Mouse (Mus musculus) gastrocnemius, adult 2 months (tissue): ENCODE measurements at regions not wholly inside any gene's neighbourhood (a gene's known extent, or its start where the extent isn't known, plus 50 kb on each side); places are given as distances from the start of the nearest gene placed in this dataset.

Source experiments
- DNase-seq: peaks from one replicate; pipeline ENCODE4 v3.0.0; 2022
- H3K27ac ChIP-seq: fragments of 200-600 bp; 2 replicates; pipeline ENCODE4 v1.8.1; 2022; ENCODE audit warnings: mild to moderate bottlenecking
- H3K4me3 ChIP-seq: fragments of 200-600 bp; 2 replicates; pipeline ENCODE4 v1.8.1; 2022; ENCODE audit warnings: mild to moderate bottlenecking, moderate library complexity
- CTCF ChIP-seq: fragments of 200-600 bp; IDR thresholded peaks from 2 replicates; pipeline ENCODE4 v1.8.1; 2022; ENCODE audit warnings: antibody characterized with exemption, mild to moderate bottlenecking, moderate library complexity
- intact Hi-C: fragments of 180-260 bp; cut with DNase I; formaldehyde crosslinking; loops from one replicate; pipeline ENCODE4 v1.15.1; 2025

DNA sequence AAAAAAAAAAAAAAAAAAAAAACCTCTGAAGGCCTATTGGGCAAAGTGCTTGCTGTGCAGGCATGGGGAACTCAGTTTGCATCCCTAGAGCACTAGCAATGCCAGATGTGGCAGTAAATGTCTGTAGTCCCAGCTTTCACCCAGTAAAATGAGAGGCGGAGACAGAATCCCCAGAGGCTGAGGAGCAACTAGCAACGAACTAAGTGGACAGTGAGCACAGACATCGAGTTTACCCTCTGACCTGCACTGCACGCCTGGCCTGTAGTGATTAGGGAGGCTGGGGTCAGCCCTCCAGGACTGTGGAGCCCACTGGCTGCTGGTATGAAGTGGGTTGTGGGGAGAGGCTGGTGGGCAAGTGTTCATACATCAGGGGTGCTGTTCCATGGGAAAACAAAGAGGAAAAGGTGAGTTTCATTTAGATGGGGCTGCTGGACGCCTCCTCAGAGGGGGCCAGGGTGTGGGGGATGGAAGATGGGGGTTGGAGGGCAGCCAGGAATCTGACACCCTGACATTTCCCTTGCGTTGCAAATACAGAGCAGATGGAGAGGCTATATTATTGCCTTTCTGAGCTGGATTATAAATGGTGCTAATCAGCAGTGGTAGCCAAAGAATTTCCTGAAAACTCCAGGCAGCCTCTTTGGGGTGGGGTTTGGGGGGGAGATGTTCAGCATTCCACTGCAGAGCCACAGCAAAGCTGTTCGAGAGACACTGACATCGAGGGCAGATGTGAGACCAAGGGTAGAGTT lies 109.0 kb downstream of the Nxnl2 start:
- Histone ChIP-seq H3K4me3 (no peak overlapping the region), H3K27ac (no peak overlapping the region)
- no peak for DNase-seq
- intact Hi-C loops: no loop called here
- TF ChIP-seq CTCF: no peak

DNA sequence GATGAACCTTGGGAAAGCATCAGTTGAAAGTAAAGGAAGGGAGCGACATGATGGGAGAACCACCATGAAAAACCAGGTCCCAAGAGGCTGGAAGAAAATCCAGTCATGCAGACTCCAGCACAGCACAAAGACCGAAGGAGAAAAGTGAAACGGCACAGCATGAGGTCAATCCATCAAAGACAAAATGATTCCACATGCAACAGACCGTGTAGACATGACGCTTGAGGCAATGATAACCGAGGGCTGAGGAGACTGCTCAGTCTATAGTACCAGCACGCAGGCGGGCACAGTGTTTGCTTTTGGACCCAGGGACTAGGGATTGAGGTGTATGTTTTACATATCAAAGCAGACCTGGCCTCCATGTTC lies 109.5 kb downstream of the Nxnl2 start:
- no peak overlapping the region for H3K27ac ChIP-seq
- TF ChIP-seq CTCF: no peak
- intact Hi-C loops: no loop called here
- DNase-seq: no peak
- H3K4me3 ChIP-seq: no peak overlapping the region

GRCm38 (mm10) chr13:51284679-51285078 lies 113.9 kb downstream of the Nxnl2 start:
- intact Hi-C loops: no loop called here
- TF ChIP-seq CTCF: no peak
- no peak overlapping the region for H3K4me3 ChIP-seq
- DNase-seq: no peak
- H3K27ac ChIP-seq: no peak overlapping the region

DNA sequence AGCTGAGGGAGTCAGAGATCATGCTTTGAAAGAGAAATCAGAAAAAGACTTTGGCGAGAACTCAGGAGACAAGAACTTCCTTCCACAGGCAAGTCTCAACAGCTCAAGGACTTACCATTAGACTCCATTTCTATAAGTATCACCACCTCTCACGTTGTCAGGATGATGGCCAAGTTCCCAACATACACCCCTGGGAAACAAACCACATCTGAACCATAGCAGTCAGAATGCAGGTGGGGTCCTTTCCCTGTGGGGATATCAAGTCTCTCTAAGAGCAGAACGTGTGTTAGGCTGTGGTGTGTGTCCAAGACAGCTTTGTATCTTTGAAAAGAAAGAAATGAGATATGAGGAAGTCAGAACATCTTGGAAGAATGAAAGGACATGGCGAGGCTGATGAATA lies 118.6 kb downstream of the Nxnl2 start:
- intact Hi-C loops: no loop called here
- Histone ChIP-seq H3K27ac (0 out of 2 replicates have a peak overlapping the region, but pooled peaks have one; percentile 16), H3K4me3 (no peak overlapping the region)
- no peak for DNase-seq
- TF ChIP-seq CTCF: no peak

GRCm38 (mm10) chr13:51290021-51290424 lies 118.4 kb upstream of the S1pr3 start:
- Histone ChIP-seq H3K27ac (no peak overlapping the region), H3K4me3 (no peak overlapping the region)
- TF ChIP-seq CTCF: no peak
- intact Hi-C loops: no loop called here
- no peak for DNase-seq

- DNase-seq: no peak
- Histone ChIP-seq H3K27ac (no peak overlapping the region), H3K4me3 (no peak overlapping the region)
- no peak for TF ChIP-seq CTCF
- intact Hi-C loops: no loop called here
Observed at GRCm38 (mm10) chr13:51290926-51291325, 117.5 kb upstream of the S1pr3 start.

DNA sequence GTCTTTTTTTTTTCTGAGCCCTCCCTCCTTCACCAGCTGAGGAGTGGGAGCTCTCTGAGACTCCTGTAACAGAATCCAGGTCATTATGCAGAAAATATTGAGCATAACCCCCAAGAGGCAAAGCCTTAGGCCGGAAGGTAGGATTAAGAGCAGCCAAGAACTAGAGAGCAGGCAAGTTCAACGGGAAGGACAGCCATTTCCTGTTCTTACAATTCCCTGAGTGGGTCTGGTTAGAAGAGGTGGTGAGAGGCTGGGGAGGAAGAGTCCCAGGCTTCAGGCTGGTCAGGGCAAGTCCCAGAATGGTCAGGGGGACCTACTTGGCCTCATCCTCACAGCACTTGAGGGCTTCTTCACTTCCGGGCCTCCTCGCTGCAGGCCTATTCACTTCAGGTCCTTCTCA lies 115.4 kb upstream of the S1pr3 start:
- intact Hi-C loops: no loop called here
- H3K4me3 ChIP-seq: no peak overlapping the region
- TF ChIP-seq CTCF: no peak
- no peak overlapping the region for H3K27ac ChIP-seq
- no peak for DNase-seq

DNA sequence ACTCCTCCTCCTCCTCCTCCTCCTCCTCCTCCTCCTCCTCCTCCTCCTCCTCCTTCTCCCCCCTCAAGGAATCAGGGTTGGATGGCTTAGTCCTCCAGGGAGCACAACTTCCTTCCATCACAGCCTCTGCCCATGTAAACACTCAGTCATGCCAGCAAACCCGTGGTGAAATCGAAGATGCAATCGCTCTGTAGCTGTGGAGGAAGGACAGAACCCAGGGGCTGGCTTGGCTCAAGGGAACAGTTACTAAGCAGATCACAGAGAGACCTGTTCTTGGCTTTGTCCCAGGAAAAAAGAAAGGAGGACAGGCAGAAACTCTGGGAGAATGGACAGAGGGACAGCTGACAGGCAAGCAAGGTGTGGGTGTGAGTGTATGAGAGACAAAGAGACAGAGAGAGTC lies 112.6 kb upstream of the S1pr3 start:
- DNase-seq: no peak
- Histone ChIP-seq H3K27ac (no peak overlapping the region), H3K4me3 (no peak overlapping the region)
- no peak for TF ChIP-seq CTCF
- intact Hi-C loops: no loop called here

DNA sequence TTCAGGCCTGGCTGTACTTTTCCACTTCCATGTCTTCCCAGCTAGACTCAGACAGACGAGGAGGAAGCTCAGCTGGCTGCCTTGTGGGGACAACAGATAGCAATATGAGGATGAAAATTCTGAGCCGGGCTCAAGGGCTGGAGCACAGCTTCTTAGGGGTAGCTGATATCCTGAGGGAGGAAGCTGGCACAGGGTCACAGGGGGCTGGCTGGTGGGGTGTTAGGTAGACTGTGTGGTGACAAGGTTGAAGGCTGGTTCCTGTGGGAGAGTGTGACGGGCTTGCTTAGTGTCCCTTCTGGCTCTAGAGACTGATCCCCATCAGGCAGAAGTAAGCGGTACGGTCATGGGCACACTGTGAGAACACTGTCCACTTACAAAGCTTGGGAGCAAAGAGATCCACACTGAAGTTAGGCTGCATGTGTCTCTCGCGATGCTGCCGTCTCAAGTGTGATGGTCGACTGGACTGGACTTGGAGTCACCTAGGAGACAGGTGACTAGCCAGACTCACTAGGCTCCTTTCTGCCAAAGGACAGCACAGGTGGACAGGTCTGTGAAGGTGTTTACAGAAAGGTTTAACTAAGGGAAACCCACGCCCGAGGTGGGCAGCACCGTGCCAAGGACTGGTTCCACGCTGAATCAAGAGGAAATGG lies 111.1 kb upstream of the S1pr3 start:
- no peak overlapping the region for H3K4me3 ChIP-seq
- no peak for DNase-seq
- no peak overlapping the region for H3K27ac ChIP-seq
- intact Hi-C loops: no loop called here
- TF ChIP-seq CTCF: no peak

DNA sequence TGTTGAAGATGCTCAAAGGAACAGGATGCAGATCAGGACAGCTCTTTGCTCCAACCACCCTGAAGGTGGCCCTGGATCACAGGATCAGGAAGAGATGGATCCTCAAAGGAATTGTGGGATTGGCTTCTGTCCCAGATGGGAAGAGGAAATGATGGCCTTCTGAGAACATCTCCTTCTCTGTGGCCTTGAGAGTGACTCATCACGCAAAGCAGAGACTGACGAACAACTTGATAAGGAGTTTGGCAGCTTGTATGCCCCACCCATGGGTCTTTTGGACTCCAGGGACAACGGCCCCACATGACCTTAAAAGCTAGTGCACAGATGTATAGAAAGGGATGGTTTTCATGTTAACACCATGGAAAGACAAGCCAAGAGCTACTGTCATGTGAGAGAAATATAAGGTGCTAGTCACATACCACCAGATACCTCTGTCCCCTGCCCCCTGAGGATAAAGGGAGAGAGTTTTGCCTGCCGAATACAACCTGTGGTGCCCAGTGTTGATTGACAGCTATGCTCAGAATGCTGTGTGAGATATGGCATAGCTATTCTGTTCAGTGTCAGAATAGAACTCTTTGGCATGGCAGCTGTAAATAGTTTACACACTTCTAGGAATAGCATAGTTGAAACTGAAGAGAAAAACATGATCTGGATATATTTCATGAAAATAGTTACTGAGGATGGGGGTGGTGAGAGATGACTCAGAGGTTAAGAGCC lies 109.2 kb upstream of the S1pr3 start:
- Histone ChIP-seq H3K4me3 (no peak overlapping the region), H3K27ac (no peak overlapping the region)
- intact Hi-C loops: no loop called here
- no peak for DNase-seq
- TF ChIP-seq CTCF: no peak

GRCm38 (mm10) chr13:51301476-51301875 lies 107.0 kb upstream of the S1pr3 start:
- DNase-seq: no peak
- intact Hi-C loops: no loop called here
- Histone ChIP-seq H3K27ac (no peak overlapping the region), H3K4me3 (no peak overlapping the region)
- no peak for TF ChIP-seq CTCF

- no peak for TF ChIP-seq CTCF
- intact Hi-C loops: no loop called here
Observed at GRCm38 (mm10) chr13:51303112-51303511, 105.3 kb upstream of the S1pr3 start.

DNA sequence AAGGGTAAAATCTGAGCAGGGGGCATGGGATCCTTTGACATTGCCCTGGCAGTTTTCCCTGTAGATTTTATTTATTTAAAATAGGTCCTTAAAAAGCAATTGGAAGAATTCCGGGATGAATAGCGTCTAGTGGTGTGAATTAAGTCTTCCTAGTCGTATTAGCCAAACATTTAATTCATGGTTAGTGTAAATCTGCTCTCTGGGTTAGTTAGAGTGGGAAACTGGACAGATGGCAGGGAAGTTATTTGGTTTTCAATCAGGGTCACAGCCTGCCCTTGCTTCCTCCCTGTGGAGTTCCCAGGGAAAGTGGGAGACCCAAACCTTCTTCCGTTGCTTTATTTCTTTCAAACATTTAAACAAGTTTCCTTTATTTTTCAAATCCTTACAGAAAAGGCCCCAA lies 103.8 kb upstream of the S1pr3 start:
- no peak for DNase-seq
- intact Hi-C loops: no loop called here
- H3K4me3 ChIP-seq: no peak overlapping the region
- no peak overlapping the region for H3K27ac ChIP-seq
- no peak for TF ChIP-seq CTCF

More at GRCm38 (mm10) chr13:51303112-51303511, 105.3 kb upstream of the S1pr3 start:
- H3K4me3 ChIP-seq: no peak overlapping the region
- DNase-seq: no peak
- no peak overlapping the region for H3K27ac ChIP-seq

- Histone ChIP-seq H3K27ac (no peak overlapping the region), H3K4me3 (no peak overlapping the region)
- intact Hi-C loops: no loop called here
- DNase-seq: no peak
- TF ChIP-seq CTCF: no peak
Observed at GRCm38 (mm10) chr13:51309446-51309845, 99.0 kb upstream of the S1pr3 start.
